Mouse (Mus musculus) MEL (cell line): ENCODE data around the gene Tex19.2. TPM values are rescaled to one million over a fixed set of nuclear protein-coding genes. Genes with fewer than 3 reads are reported as not detected.

Experiments used
- DNase-seq: peaks from one replicate; pipeline ENCODE4 v3.0.0; 2011; ENCODE audit warnings: low read depth, low spot score
- H3K27ac ChIP-seq: 2 replicates; pipeline ENCODE4 v1.5.1; 2012; ENCODE audit warnings: low read depth, mild to moderate bottlenecking, control low read depth, low read length, moderate library complexity; ENCODE audit not compliant: control insufficient read depth
- H3K27me3 ChIP-seq, 2 experiments: fragments of 150-350 bp in 1 of 2; sonication (generic) in 1 of 2; 2 replicates each; pipeline ENCODE4 v1.6.1; 2012; ENCODE audit warnings: low read length in 2 of 2, mild to moderate bottlenecking in 2 of 2, improper control_type of control experiment in 1 of 2, moderate library complexity in 1 of 2; ENCODE audit not compliant: insufficient read depth in 2 of 2, control insufficient read depth in 1 of 2
- H3K36me3 ChIP-seq, 2 experiments: 2 replicates each; pipeline ENCODE4 v1.6.1; 2012 to 2014; ENCODE audit warnings: low read length in 2 of 2, improper control_type of control experiment in 1 of 2, inconsistent platforms in 1 of 2, mild to moderate bottlenecking in 1 of 2; ENCODE audit not compliant: insufficient read depth in 2 of 2, control insufficient read depth in 1 of 2
- H3K4me1 ChIP-seq, 2 experiments: fragments of 150-350 bp in 1 of 2; sonication (generic) in 1 of 2; 2 replicates each; pipeline ENCODE4 v1.6.1; 2012; ENCODE audit warnings: low read length in 2 of 2, improper control_type of control experiment in 1 of 2, mild to moderate bottlenecking in 1 of 2; ENCODE audit not compliant: insufficient read depth in 2 of 2, control insufficient read depth in 1 of 2
- H3K4me3 ChIP-seq, 2 experiments: fragments of 150-350 bp in 1 of 2; sonication (generic) in 1 of 2; 2 replicates each; pipeline ENCODE4 v1.5.1; 2012; ENCODE audit warnings: low read depth in 2 of 2, low read length in 2 of 2, mild to moderate bottlenecking in 2 of 2, moderate library complexity in 2 of 2, control low read depth in 1 of 2, improper control_type of control experiment in 1 of 2; ENCODE audit not compliant: control insufficient read depth in 1 of 2, insufficient read depth in 1 of 2
- H3K79me2 ChIP-seq: 2 replicates; pipeline ENCODE4 v1.6.1; 2012; ENCODE audit warnings: mild to moderate bottlenecking, low read length, moderate library complexity; ENCODE audit not compliant: control insufficient read depth, poor library complexity, insufficient read depth
- H3K9ac ChIP-seq: 2 replicates; pipeline ENCODE4 v1.6.1; 2012; ENCODE audit warnings: low read depth, mild to moderate bottlenecking, control low read depth, low read length, moderate library complexity; ENCODE audit not compliant: control insufficient read depth, poor library complexity, severe bottlenecking
- H3K9me3 ChIP-seq: fragments of 150-350 bp; sonication (generic); replicated peaks from 2 replicates; pipeline ENCODE4 v1.6.1; 2012; ENCODE audit warnings: mild to moderate bottlenecking, low read length, improper control_type of control experiment, moderate library complexity; ENCODE audit not compliant: insufficient read depth
- CHD1 ChIP-seq: IDR thresholded peaks from 2 replicates; pipeline ENCODE4 v1.6.1; 2012; ENCODE audit warnings: low read depth, mild to moderate bottlenecking, inconsistent platforms, low read length, improper control_type of control experiment
- CHD2 ChIP-seq: IDR thresholded peaks from 2 replicates; pipeline ENCODE4 v1.6.1; 2011; ENCODE audit warnings: low read length, improper control_type of control experiment
- CTCF ChIP-seq, 3 experiments: IDR thresholded peaks in 2 of 3; conservative IDR thresholded peaks in 1 of 3; 2 replicates each; pipeline ENCODE4 v1.5.1; 2011 to 2012; ENCODE audit warnings: low read length in 3 of 3, low read depth in 2 of 3, mild to moderate bottlenecking in 2 of 3, improper control_type of control experiment in 1 of 3, inconsistent platforms in 1 of 3, mixed read lengths in 1 of 3, moderate library complexity in 1 of 3; ENCODE audit not compliant: control insufficient read depth in 1 of 3, insufficient read depth in 1 of 3, poor library complexity in 1 of 3, severe bottlenecking in 1 of 3
- E2F4 ChIP-seq: IDR thresholded peaks from 2 replicates; pipeline ENCODE4 v1.6.1; 2011; ENCODE audit warnings: low read depth, low read length, improper control_type of control experiment, borderline replicate concordance
- HCFC1 ChIP-seq: IDR thresholded peaks from 2 replicates; pipeline ENCODE4 v1.6.1; 2012; ENCODE audit warnings: low read depth, mild to moderate bottlenecking, inconsistent platforms, low read length, improper control_type of control experiment, moderate library complexity
- JUND ChIP-seq: IDR thresholded peaks from 2 replicates; pipeline ENCODE4 v1.6.1; 2011; ENCODE audit warnings: low read depth, mild to moderate bottlenecking, improper control_type of control experiment, low read length
- MAZ ChIP-seq: IDR thresholded peaks from 2 replicates; pipeline ENCODE4 v1.6.1; 2012; ENCODE audit warnings: low read depth, mild to moderate bottlenecking, inconsistent platforms, low read length, improper control_type of control experiment
- MYC ChIP-seq: IDR thresholded peaks from 2 replicates; pipeline ENCODE4 v1.6.1; 2011; ENCODE audit warnings: low read depth, mild to moderate bottlenecking, low read length, improper control_type of control experiment, moderate library complexity
- NELFE ChIP-seq: IDR thresholded peaks from 2 replicates; pipeline ENCODE4 v1.6.1; 2011; ENCODE audit warnings: low read depth, low read length, improper control_type of control experiment
- POLR2AphosphoS2 ChIP-seq: IDR thresholded peaks from 2 replicates; pipeline ENCODE4 v1.6.1; 2011; ENCODE audit warnings: low read length, improper control_type of control experiment
- POLR2AphosphoS5 ChIP-seq: IDR thresholded peaks from 2 replicates; pipeline ENCODE4 v1.6.1; 2012; ENCODE audit warnings: low read depth, borderline replicate concordance, mild to moderate bottlenecking, inconsistent platforms, low read length, moderate library complexity, mixed read lengths
- TAL1 ChIP-seq: IDR thresholded peaks from 2 replicates; pipeline ENCODE4 v1.6.1; 2012; ENCODE audit warnings: mild to moderate bottlenecking, inconsistent platforms, low read length, moderate library complexity, mixed read lengths
- TCF12 ChIP-seq: IDR thresholded peaks from 2 replicates; pipeline ENCODE4 v1.6.1; 2014; ENCODE audit warnings: low read depth, mild to moderate bottlenecking, inconsistent platforms, low read length, improper control_type of control experiment, moderate library complexity
- USF1 ChIP-seq: IDR thresholded peaks from 2 replicates; pipeline ENCODE4 v1.6.1; 2014; ENCODE audit warnings: low read depth, mild to moderate bottlenecking, inconsistent platforms, low read length, improper control_type of control experiment, moderate library complexity
- ZC3H11A ChIP-seq: IDR thresholded peaks from 2 replicates; pipeline ENCODE4 v1.6.1; 2012; ENCODE audit warnings: low read depth, mild to moderate bottlenecking, inconsistent platforms, low read length, improper control_type of control experiment
- ZNF384 ChIP-seq: IDR thresholded peaks from 2 replicates; pipeline ENCODE4 v1.6.1; 2012; ENCODE audit warnings: low read depth, mild to moderate bottlenecking, inconsistent platforms, low read length, improper control_type of control experiment
- polyA plus RNA-seq, 2 experiments: library from polyadenylated mRNA; stranded (reverse) in 1 of 2; unstranded in 1 of 2; fragments of >175 nt in 1 of 2; fragments of >200 nt in 1 of 2; gene quantifications; 2 replicates each; pipeline versions ENCODE4 v1.2.1 to v1.2.4; 2012; ENCODE audit warnings: low replicate concordance in 2 of 2, low read depth in 1 of 2; ENCODE audit not compliant: insufficient read length in 2 of 2, insufficient read depth in 1 of 2, missing spikeins in 1 of 2
- total RNA-seq: library from RNA; depleted of rRNA; stranded (reverse); fragments of 300-350 nt; gene quantifications from 2 replicates; pipeline ENCODE4 v1.2.3, GENCODE M21; 2012

The Tex19.2 gene
- total and polyA plus RNA-seq, 3 experiments, result 34.5 to 45.7 TPM; not detected in 1

- Histone ChIP-seq H3K4me1 (peaks cover 3 to 9% of the 10 kb centered on the region in 2 experiments; a peak in 3 of 4 replicates), H3K79me2 (no peaks in the 10 kb centered on the region), H3K27me3 (no peaks in the 10 kb centered on the region), H3K9me3 (no peaks in the 10 kb centered on the region), H3K27ac (no peak within 1 kb of the TSS), H3K36me3 (peaks cover 0 to 2% of the 10 kb centered on the region in 2 experiments; a peak in 1 of 4 replicates), H3K9ac (no peak within 1 kb of the TSS), H3K4me3 (no peak within 1 kb of the TSS)
- no peak for DNase-seq
- TF ChIP-seq MAZ (no peak), NELFE (no peak), TAL1 (no peak), JUND (no peak), ZC3H11A (no peak), TCF12 (no peak), HCFC1 (no peak), CHD2 (no peak), E2F4 (no peak), USF1 (no peak), CTCF (IDR thresholded peaks at IDR 0.05 in 2 of 3, conservative IDR thresholded peaks at IDR 0.05 in 1 of 3; ENCODE audit: control insufficient read depth in 1 of 3, insufficient read depth in 1 of 3, low read depth in 2 of 3, low read length in 3 of 3, poor library complexity in 1 of 3, severe bottlenecking in 1 of 3) (no peak), CHD1 (no peak), MYC (no peak)
These were observed 37.4 kb downstream of the Tex19.2 start, which contains the start of gene Sectm1a for GRCm38 (mm10) chr11:121081120-121081519. Sectm1a (minus strand) TSS chr11:121081220.

DNA sequence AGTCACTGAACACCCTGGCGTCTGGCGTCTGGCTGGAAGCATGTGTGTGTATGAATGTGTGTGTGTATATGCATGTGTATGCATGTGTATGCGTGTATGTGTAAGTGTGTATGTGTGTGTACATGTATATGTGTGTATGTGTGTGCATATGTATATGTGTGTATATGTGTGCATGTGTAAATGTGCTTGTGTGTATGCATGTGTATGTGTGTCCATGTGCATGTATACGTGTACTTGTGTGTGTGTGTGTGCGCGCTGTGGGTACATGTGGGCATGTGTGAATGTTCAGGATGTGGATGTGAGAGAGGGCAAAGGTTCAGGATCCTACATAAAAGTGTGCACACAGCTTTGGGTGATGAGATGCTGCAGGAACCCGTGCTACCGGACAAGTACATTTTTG lies 38.1 kb downstream of the Tex19.2 start:
- Histone ChIP-seq H3K9me3 (no peaks in the 10 kb centered on the region), H3K27me3 (no peaks in the 10 kb centered on the region), H3K9ac (no peak overlapping the region), H3K36me3 (peaks cover 0 to 2% of the 10 kb centered on the region in 2 experiments; a peak in 1 of 4 replicates), H3K79me2 (no peaks in the 10 kb centered on the region)
- no peak for DNase-seq
- no peak for TF ChIP-seq CTCF (IDR thresholded peaks at IDR 0.05 in 2 of 3, conservative IDR thresholded peaks at IDR 0.05 in 1 of 3; ENCODE audit: control insufficient read depth in 1 of 3, insufficient read depth in 1 of 3, low read depth in 2 of 3, low read length in 3 of 3, poor library complexity in 1 of 3, severe bottlenecking in 1 of 3)
- no peak for TF ChIP-seq ZNF384
- peak; percentile 60 for TF ChIP-seq POLR2AphosphoS2
- no peak for TF ChIP-seq MAZ
- TF ChIP-seq POLR2AphosphoS5, result peak; percentile 96; the same call in 1 of the 2 replicates
- TF ChIP-seq, all 39 proteins: peak for 2
- Histone ChIP-seq H3K4me3 (no peak overlapping the region), H3K4me1 (peaks cover 3 to 9% of the 10 kb centered on the region in 2 experiments; a peak in 3 of 4 replicates), H3K27ac (no peak overlapping the region)
